Mouse (Mus musculus) CH12.LX (cell line): Measurements from ENCODE around the gene Nlrc5. TPM values are rescaled to one million over a fixed set of nuclear protein-coding genes. Genes with fewer than 3 reads are reported as not detected.
A peak's percentile ranks its signal among the peaks of the same experiment; 100 is the strongest.

Source experiments
- DNase-seq: peaks from one replicate; pipeline ENCODE4 v3.0.0-alpha.2; 2013; ENCODE audit errors: extremely low read depth
- H3K27ac ChIP-seq: 2 replicates; pipeline ENCODE4 v1.5.1; 2012; ENCODE audit warnings: low read depth, mild to moderate bottlenecking, control low read depth, moderate library complexity; ENCODE audit not compliant: insufficient read depth
- H3K27me3 ChIP-seq: replicated peaks from 2 replicates; pipeline ENCODE3; 2012; ENCODE audit warnings: inconsistent platforms
- H3K36me3 ChIP-seq, 2 experiments: replicated peaks in 1 of 2; 2 replicates each; pipeline versions ENCODE3 to v1.6.1; 2012; ENCODE audit warnings: inconsistent platforms in 1 of 2, low read length in 1 of 2, mild to moderate bottlenecking in 1 of 2, mixed read lengths in 1 of 2, moderate library complexity in 1 of 2; ENCODE audit not compliant: control insufficient read depth in 1 of 2, insufficient read depth in 1 of 2
- H3K4me1 ChIP-seq, 2 experiments: 2 replicates each; pipeline ENCODE4 v1.6.1; 2012; ENCODE audit warnings: inconsistent platforms in 1 of 2, moderate library complexity in 1 of 2; ENCODE audit not compliant: insufficient read depth in 2 of 2, control insufficient read depth in 1 of 2
- H3K4me2 ChIP-seq: 2 replicates; pipeline ENCODE4 v1.6.1; 2012; ENCODE audit warnings: low read depth, mild to moderate bottlenecking, control low read depth; ENCODE audit not compliant: poor library complexity, insufficient read depth, severe bottlenecking
- H3K4me3 ChIP-seq, 3 experiments: fragments of 150-350 bp in 1 of 3; sonication (generic) in 1 of 3; replicated peaks in 1 of 3; 2 replicates each; pipeline versions ENCODE3 to v1.5.1; 2011 to 2012; ENCODE audit warnings: low read depth in 2 of 3, low read length in 2 of 3, mild to moderate bottlenecking in 2 of 3, moderate library complexity in 2 of 3, control low read depth in 1 of 3, improper control_type of control experiment in 1 of 3, inconsistent platforms in 1 of 3, mixed read lengths in 1 of 3; ENCODE audit not compliant: poor library complexity in 1 of 3
- H3K79me2 ChIP-seq: replicated peaks from 2 replicates; pipeline ENCODE4 v1.6.1; 2012; ENCODE audit warnings: mild to moderate bottlenecking, moderate library complexity; ENCODE audit not compliant: control insufficient read depth, poor library complexity, insufficient read depth, severe bottlenecking; ENCODE audit errors: extremely low read depth
- H3K9ac ChIP-seq: 2 replicates; pipeline ENCODE4 v1.6.1; 2012; ENCODE audit warnings: low read depth, mild to moderate bottlenecking, control low read depth, moderate library complexity; ENCODE audit not compliant: insufficient read depth
- H3K9me3 ChIP-seq: replicated peaks from 2 replicates; pipeline ENCODE3; 2012; ENCODE audit warnings: low read length, inconsistent platforms, mixed read lengths
- CHD1 ChIP-seq: IDR thresholded peaks from 2 replicates; pipeline ENCODE4 v1.6.1; 2012; ENCODE audit warnings: low read depth, low read length, improper control_type of control experiment, inconsistent platforms
- CTCF ChIP-seq, 2 experiments: IDR thresholded peaks in 1 of 2; conservative IDR thresholded peaks in 1 of 2; 2 replicates each; pipeline ENCODE4 v1.5.1; 2011 to 2012; ENCODE audit warnings: low read depth in 2 of 2, low read length in 2 of 2, improper control_type of control experiment in 1 of 2, inconsistent platforms in 1 of 2, mild to moderate bottlenecking in 1 of 2, moderate library complexity in 1 of 2
- ELF1 ChIP-seq: IDR thresholded peaks from 2 replicates; pipeline ENCODE4 v1.6.1; 2014; ENCODE audit warnings: low read depth, mild to moderate bottlenecking, inconsistent platforms, low read length, improper control_type of control experiment
- EP300 ChIP-seq: IDR thresholded peaks from 2 replicates; pipeline ENCODE4 v1.6.1; 2011; ENCODE audit warnings: low read length, improper control_type of control experiment
- ETS1 ChIP-seq: conservative IDR thresholded peaks from 2 replicates; pipeline ENCODE4 v1.6.1; 2012; ENCODE audit warnings: low read depth, mild to moderate bottlenecking, inconsistent platforms, low read length, improper control_type of control experiment, moderate library complexity
- GABPA ChIP-seq: IDR thresholded peaks from 2 replicates; pipeline ENCODE4 v1.6.1; 2012; ENCODE audit warnings: low read depth, low read length, improper control_type of control experiment, inconsistent platforms; ENCODE audit not compliant: insufficient replicate concordance
- HCFC1 ChIP-seq: IDR thresholded peaks from 2 replicates; pipeline ENCODE4 v1.6.1; 2012; ENCODE audit warnings: low read depth, mild to moderate bottlenecking, inconsistent platforms, low read length, improper control_type of control experiment
- IRF4 ChIP-seq: IDR thresholded peaks from 2 replicates; pipeline ENCODE4 v1.6.1; 2014; ENCODE audit warnings: low read depth, mild to moderate bottlenecking, inconsistent platforms, low read length, improper control_type of control experiment
- MAX ChIP-seq: IDR thresholded peaks from 2 replicates; pipeline ENCODE4 v1.6.1; 2011; ENCODE audit warnings: low read length, improper control_type of control experiment
- MAZ ChIP-seq: IDR thresholded peaks from 2 replicates; pipeline ENCODE4 v1.6.1; 2012; ENCODE audit warnings: low read depth, mild to moderate bottlenecking, inconsistent platforms, low read length, improper control_type of control experiment, moderate library complexity
- MEF2A ChIP-seq: IDR thresholded peaks from 2 replicates; pipeline ENCODE4 v1.6.1; 2014; ENCODE audit warnings: low read depth, mild to moderate bottlenecking, inconsistent platforms, low read length, improper control_type of control experiment, borderline replicate concordance
- MXI1 ChIP-seq: IDR thresholded peaks from 2 replicates; pipeline ENCODE4 v1.6.1; 2011; ENCODE audit warnings: mild to moderate bottlenecking, low read depth, low read length, improper control_type of control experiment
- NELFE ChIP-seq: IDR thresholded peaks from 2 replicates; pipeline ENCODE4 v1.6.1; 2011; ENCODE audit warnings: low read depth, low read length, improper control_type of control experiment
- POLR2A ChIP-seq: IDR thresholded peaks from 2 replicates; pipeline ENCODE4 v1.6.1; 2011; ENCODE audit warnings: low read depth, mild to moderate bottlenecking, improper control_type of control experiment, low read length
- RCOR1 ChIP-seq: conservative IDR thresholded peaks from 2 replicates; pipeline ENCODE4 v1.6.1; 2012; ENCODE audit warnings: low read depth, mild to moderate bottlenecking, inconsistent platforms, low read length, improper control_type of control experiment
- SMC3 ChIP-seq: IDR thresholded peaks from 2 replicates; pipeline ENCODE4 v1.6.1; 2011; ENCODE audit warnings: low read depth, low read length, improper control_type of control experiment
- TCF12 ChIP-seq: IDR thresholded peaks from 2 replicates; pipeline ENCODE4 v1.6.1; 2014; ENCODE audit warnings: low read depth, mild to moderate bottlenecking, inconsistent platforms, low read length, improper control_type of control experiment
- UBTF ChIP-seq: IDR thresholded peaks from 2 replicates; pipeline ENCODE4 v1.6.1; 2012; ENCODE audit warnings: low read depth, mild to moderate bottlenecking, inconsistent platforms, low read length, improper control_type of control experiment, moderate library complexity
- USF2 ChIP-seq: conservative IDR thresholded peaks from 2 replicates; pipeline ENCODE4 v1.6.1; 2011; ENCODE audit warnings: low read depth, low read length, improper control_type of control experiment
- ZC3H11A ChIP-seq: IDR thresholded peaks from 2 replicates; pipeline ENCODE4 v1.6.1; 2012; ENCODE audit warnings: low read depth, mild to moderate bottlenecking, inconsistent platforms, low read length, improper control_type of control experiment
- ZKSCAN1 ChIP-seq: IDR thresholded peaks from 2 replicates; pipeline ENCODE4 v1.6.1; 2012; ENCODE audit warnings: low read depth, inconsistent platforms, low read length, improper control_type of control experiment, borderline replicate concordance
- ZMIZ1 ChIP-seq: IDR thresholded peaks from 2 replicates; pipeline ENCODE4 v1.6.1; 2012; ENCODE audit warnings: low read depth, mild to moderate bottlenecking, inconsistent platforms, low read length, improper control_type of control experiment
- dilution Hi-C: fragments of 300-500 bp; cut with MboI; formaldehyde crosslinking; loops from 2 replicates; pipeline ENCODE4 v1.14.3; 2020; ENCODE audit warnings: low sequenced_read_pairs; ENCODE audit not compliant: extremely low pct_unique_long_range_greater_than_20kb, extremely low pct_ligation_motif_present
- in situ Hi-C: fragments of 300-500 bp; cut with MboI; formaldehyde crosslinking; loops from 3 replicates; pipeline ENCODE4 v1.14.3; 2019; ENCODE audit warnings: low sequenced_read_pairs, low pct_ligation_motif_present, low pct_unique_long_range_greater_than_20kb, mixed read lengths
- polyA plus RNA-seq: library from polyadenylated mRNA; unstranded; fragments of >175 nt; gene quantifications from 2 replicates; pipeline ENCODE4 v1.2.1, GENCODE M21; 2012; ENCODE audit warnings: low read depth; ENCODE audit not compliant: insufficient read length
- total RNA-seq, 2 experiments: library from RNA; depleted of rRNA; stranded (reverse); fragments of 300-350 nt in 1 of 2; fragments of >200 nt in 1 of 2; gene quantifications; 2 replicates each; pipeline ENCODE4 v1.2.3; 2012 to 2014

Gene Nlrc5
- total and polyA plus RNA-seq, 3 experiments, result 58.6 to 72.5 (median 60.2) TPM

GRCm38 (mm10) chr8:94532000-94532399 lies 97.8 kb downstream of the Nlrc5 start:
- peaks cover 5 to 9% of the 10 kb centered on the region in 2 experiments; a peak in 3 of 4 replicates for H3K4me1 ChIP-seq
- no peak overlapping the region for H3K4me2 ChIP-seq
- dilution Hi-C loops, result no loop called here
- H3K4me3 ChIP-seq, result no peak overlapping the region
- peaks cover 21% of the 10 kb centered on the region for H3K27me3 ChIP-seq
- no peaks in the 10 kb centered on the region for H3K79me2 ChIP-seq
- H3K36me3 ChIP-seq, result peaks cover 3 to 14% of the 10 kb centered on the region in 2 experiments
- H3K9ac ChIP-seq, result no peak overlapping the region
- H3K9me3 ChIP-seq, result no peaks in the 10 kb centered on the region
- no peak for DNase-seq
- in situ Hi-C loops, result no loop called here
- no peak for TF ChIP-seq MAZ
- no peak for TF ChIP-seq IRF4
- TF ChIP-seq ETS1, result no peak
- no peak for TF ChIP-seq UBTF
- no peak for TF ChIP-seq RCOR1
- TF ChIP-seq ZC3H11A, result no peak
- no peak for TF ChIP-seq MXI1
- TF ChIP-seq ZMIZ1, result no peak
- no peak for TF ChIP-seq NELFE
- TF ChIP-seq HCFC1, result no peak
- TF ChIP-seq, all 38 proteins: peak for 0
- H3K27ac ChIP-seq, result no peak overlapping the region

GRCm38 (mm10) chr8:94532525-94532872 lies 98.3 kb downstream of the Nlrc5 start:
- in situ Hi-C loops, result no loop called here
- H3K4me1 ChIP-seq, result peaks cover 5 to 9% of the 10 kb centered on the region in 2 experiments; a peak in 3 of 4 replicates
- H3K79me2 ChIP-seq, result no peaks in the 10 kb centered on the region
- TF ChIP-seq ETS1, result no peak
- 0 out of 2 replicates have a peak, but pooled peaks have one; percentile 24 for TF ChIP-seq MAX
- peaks cover 2 to 9% of the 10 kb centered on the region in 2 experiments for H3K36me3 ChIP-seq
- no peaks in the 10 kb centered on the region for H3K9me3 ChIP-seq
- peak overlapping the region; percentile 28 to 85 (median 59) for H3K4me3 ChIP-seq
- H3K27ac ChIP-seq, result no peak overlapping the region
- peak overlapping the region; percentile 82 for H3K9ac ChIP-seq
- DNase-seq, result no peak
- peak overlapping the region; percentile 92 for H3K4me2 ChIP-seq
- dilution Hi-C loops, result no loop called here
- H3K27me3 ChIP-seq, result peaks cover 21% of the 10 kb centered on the region

- H3K4me3 ChIP-seq, result peak within 1 kb of the TSS; percentile 42 to 85 (median 59)
- dilution Hi-C loops, result no loop called here
- peaks cover 5 to 9% of the 10 kb centered on the region in 2 experiments; a peak in 3 of 4 replicates for H3K4me1 ChIP-seq
- peak within 1 kb of the TSS; percentile 82 for H3K9ac ChIP-seq
- in situ Hi-C loops, result no loop called here
- peaks cover 0 to 5% of the 10 kb centered on the region in 2 experiments for H3K36me3 ChIP-seq
- peak within 1 kb of the TSS; percentile 92 for H3K4me2 ChIP-seq
- H3K79me2 ChIP-seq, result no peaks in the 10 kb centered on the region
- no peak within 1 kb of the TSS for H3K27ac ChIP-seq
- no peaks in the 10 kb centered on the region for H3K9me3 ChIP-seq
- peaks cover 21% of the 10 kb centered on the region for H3K27me3 ChIP-seq
- no peak for DNase-seq
- TF ChIP-seq MEF2A, result no peak
- TF ChIP-seq RCOR1, result no peak
- TF ChIP-seq HCFC1, result no peak
- peak in 1 of 2 experiments; percentile 58; a peak in 2 of 4 replicates for TF ChIP-seq CTCF (conservative IDR thresholded peaks at IDR 0.05 in 1 of 2, IDR thresholded peaks at IDR 0.05 in 1 of 2; ENCODE audit: low read depth in 2 of 2, low read length in 2 of 2)
- TF ChIP-seq SMC3, result peak; percentile 40
- TF ChIP-seq IRF4, result no peak
- TF ChIP-seq USF2, result no peak
- TF ChIP-seq NELFE, result peak; percentile 36
- TF ChIP-seq TCF12, result 0 out of 2 replicates have a peak, but pooled peaks have one; percentile 28
- peak; percentile 69 for TF ChIP-seq ELF1
- no peak for TF ChIP-seq EP300
- TF ChIP-seq CHD1, result no peak
- no peak for TF ChIP-seq ZKSCAN1
- no peak for TF ChIP-seq MAX
- TF ChIP-seq UBTF, result peak; percentile 74; the same call in 1 of the 2 replicates
- no peak for TF ChIP-seq GABPA
- peak; percentile 57 for TF ChIP-seq POLR2A
- TF ChIP-seq MXI1, result 0 out of 2 replicates have a peak, but pooled peaks have one; percentile 22
Measured at GRCm38 (mm10) chr8:94532873-94533671, 98.9 kb downstream of the Nlrc5 start, which contains the start of gene Cpne2. Cpne2 (plus strand) TSS chr8:94532990.
